Mouse (Mus musculus) CH12.LX (cell line): ENCODE results near the gene Scarb1.

Source experiments
- BHLHE40 ChIP-seq: IDR thresholded peaks from 2 replicates; pipeline ENCODE4 v1.6.1; 2011; ENCODE audit warnings: mild to moderate bottlenecking, low read depth, low read length, improper control_type of control experiment
- CHD2 ChIP-seq: IDR thresholded peaks from 2 replicates; pipeline ENCODE4 v1.6.1; 2011; ENCODE audit warnings: low read length, improper control_type of control experiment
- CTCF ChIP-seq, 2 experiments: IDR thresholded peaks in 1 of 2; conservative IDR thresholded peaks in 1 of 2; 2 replicates each; pipeline ENCODE4 v1.5.1; 2011 to 2012; ENCODE audit warnings: low read depth in 2 of 2, low read length in 2 of 2, improper control_type of control experiment in 1 of 2, inconsistent platforms in 1 of 2, mild to moderate bottlenecking in 1 of 2, moderate library complexity in 1 of 2
- EP300 ChIP-seq: IDR thresholded peaks from 2 replicates; pipeline ENCODE4 v1.6.1; 2011; ENCODE audit warnings: low read length, improper control_type of control experiment
- HCFC1 ChIP-seq: IDR thresholded peaks from 2 replicates; pipeline ENCODE4 v1.6.1; 2012; ENCODE audit warnings: low read depth, mild to moderate bottlenecking, inconsistent platforms, low read length, improper control_type of control experiment
- MAFK ChIP-seq: IDR thresholded peaks from 2 replicates; pipeline ENCODE4 v1.6.1; 2011; ENCODE audit warnings: low read length, improper control_type of control experiment; ENCODE audit not compliant: insufficient replicate concordance
- MEF2A ChIP-seq: IDR thresholded peaks from 2 replicates; pipeline ENCODE4 v1.6.1; 2014; ENCODE audit warnings: low read depth, mild to moderate bottlenecking, inconsistent platforms, low read length, improper control_type of control experiment, borderline replicate concordance
- POLR2A ChIP-seq: IDR thresholded peaks from 2 replicates; pipeline ENCODE4 v1.6.1; 2011; ENCODE audit warnings: low read depth, mild to moderate bottlenecking, improper control_type of control experiment, low read length
- RAD21 ChIP-seq: IDR thresholded peaks from 2 replicates; pipeline ENCODE4 v1.6.1; 2011; ENCODE audit warnings: low read depth, mild to moderate bottlenecking, low read length, improper control_type of control experiment, moderate library complexity
- TCF12 ChIP-seq: IDR thresholded peaks from 2 replicates; pipeline ENCODE4 v1.6.1; 2014; ENCODE audit warnings: low read depth, mild to moderate bottlenecking, inconsistent platforms, low read length, improper control_type of control experiment
- ZC3H11A ChIP-seq: IDR thresholded peaks from 2 replicates; pipeline ENCODE4 v1.6.1; 2012; ENCODE audit warnings: low read depth, mild to moderate bottlenecking, inconsistent platforms, low read length, improper control_type of control experiment
- ZMIZ1 ChIP-seq: IDR thresholded peaks from 2 replicates; pipeline ENCODE4 v1.6.1; 2012; ENCODE audit warnings: low read depth, mild to moderate bottlenecking, inconsistent platforms, low read length, improper control_type of control experiment
- ZNF384 ChIP-seq: IDR thresholded peaks from 2 replicates; pipeline ENCODE4 v1.6.1; 2012; ENCODE audit warnings: low read depth, low read length, improper control_type of control experiment, inconsistent platforms

GRCm38 (mm10) chr5:125241627-125242026 lies 99.3 kb downstream of the Scarb1 start:
- no peak for TF ChIP-seq CTCF (conservative IDR thresholded peaks at IDR 0.05 in 1 of 2, IDR thresholded peaks at IDR 0.05 in 1 of 2; ENCODE audit: low read depth in 2 of 2, low read length in 2 of 2)
- TF ChIP-seq TCF12, result no peak
- TF ChIP-seq MEF2A, result no peak
- no peak for TF ChIP-seq BHLHE40
- no peak for TF ChIP-seq ZNF384
- no peak for TF ChIP-seq POLR2A
- TF ChIP-seq HCFC1, result no peak
- no peak for TF ChIP-seq ZC3H11A
- TF ChIP-seq MAFK, result no peak
- no peak for TF ChIP-seq CHD2
- no peak for TF ChIP-seq RAD21
- no peak for TF ChIP-seq EP300
- TF ChIP-seq ZMIZ1, result no peak
